Mouse (Mus musculus) left cerebral cortex, postnatal 10 days (tissue): ENCODE measurements around the gene Rab38. TPM values are rescaled to one million over a fixed set of nuclear protein-coding genes. Genes with fewer than 3 reads are reported as not detected.

ENCODE experiments used
- DNase-seq, 2 experiments: peaks; one replicate each; pipeline ENCODE4 v3.0.0; 2021 to 2022; ENCODE audit warnings: low spot score in 2 of 2, mixed read lengths in 1 of 2; ENCODE audit errors: extremely low spot score in 1 of 2
- intact Hi-C: fragments of 180-260 bp; cut with DNase I; formaldehyde crosslinking; loops from one replicate; pipeline ENCODE4 v1.15.1; 2025
- total RNA-seq, 2 experiments: library from RNA; stranded (reverse); gene quantifications; 2 replicates each; pipeline ENCODE4 v1.2.3; 2021

Rab38 gene
- total RNA-seq, 2 experiments from 2014 or later = 0.34 to 0.83 TPM

DNA sequence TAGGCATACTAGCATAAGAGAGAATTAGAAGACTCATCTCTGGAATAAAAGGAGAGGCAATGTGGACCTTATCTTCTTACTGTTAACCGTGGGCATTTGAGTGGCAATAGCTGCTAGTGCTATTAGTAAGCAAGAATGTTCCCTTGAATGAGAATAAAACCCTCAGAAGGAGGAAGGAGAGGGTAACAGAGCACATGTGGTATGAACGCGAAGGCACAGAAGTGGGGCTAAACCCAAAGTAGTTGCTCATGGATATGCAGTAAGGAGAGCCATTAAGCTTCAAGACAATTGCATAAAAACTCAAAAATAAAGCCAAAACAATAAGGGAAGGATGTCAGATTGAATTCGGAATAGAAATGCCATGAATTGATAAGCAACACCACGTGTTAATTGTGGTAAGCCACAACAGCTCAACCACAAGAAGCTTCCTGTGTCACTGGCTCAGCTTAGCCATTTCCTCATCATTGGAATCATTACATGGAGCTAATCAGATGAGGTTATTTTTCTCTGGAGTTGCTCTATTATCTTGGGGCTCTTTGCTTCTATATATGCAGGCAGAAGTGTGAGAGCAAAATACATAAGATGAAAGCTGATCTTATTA, 72.2 kb downstream of the Rab38 start:
- intact Hi-C loops = no loop called here
- no peak for DNase-seq

DNA sequence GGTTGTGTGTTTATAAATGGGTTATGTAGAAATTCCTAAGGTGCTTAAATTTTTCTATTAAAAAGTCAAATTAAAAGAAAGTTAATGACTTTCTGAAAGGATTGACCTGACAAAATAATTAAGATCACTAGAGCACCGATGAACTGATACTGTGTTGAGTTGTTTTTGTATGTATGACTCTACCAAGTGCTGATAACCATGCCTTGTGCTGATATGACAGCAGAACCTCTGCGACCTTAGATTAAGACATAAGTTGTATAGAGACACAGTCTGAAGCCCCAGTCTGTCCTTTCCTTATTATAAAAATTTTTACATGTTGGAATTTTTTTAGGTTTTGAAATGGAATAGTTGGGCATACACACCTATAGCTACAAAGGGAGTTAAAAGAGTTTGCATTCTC, 79.7 kb downstream of the Rab38 start:
- intact Hi-C loops = no loop called here
- no peak for DNase-seq

DNA sequence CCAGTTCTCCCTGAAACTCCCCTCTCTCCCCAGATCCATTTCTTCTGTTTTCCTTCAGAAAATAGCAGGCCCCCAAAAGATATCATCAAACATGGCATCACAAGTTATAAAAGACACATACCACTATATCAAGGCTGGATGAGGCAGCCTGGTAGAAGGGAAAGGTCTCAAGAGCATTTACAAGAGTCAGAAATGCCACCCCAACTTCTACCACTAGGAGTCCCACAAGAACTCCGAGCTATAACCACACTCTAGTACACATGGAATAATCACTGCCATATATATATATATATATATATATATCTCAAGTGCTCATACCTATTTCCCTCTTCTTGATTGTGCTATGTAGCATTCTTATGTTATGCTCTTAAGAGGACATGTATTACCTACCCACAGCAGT, 92.4 kb downstream of the Rab38 start:
- intact Hi-C loops = no loop called here
- no peak for DNase-seq

DNA sequence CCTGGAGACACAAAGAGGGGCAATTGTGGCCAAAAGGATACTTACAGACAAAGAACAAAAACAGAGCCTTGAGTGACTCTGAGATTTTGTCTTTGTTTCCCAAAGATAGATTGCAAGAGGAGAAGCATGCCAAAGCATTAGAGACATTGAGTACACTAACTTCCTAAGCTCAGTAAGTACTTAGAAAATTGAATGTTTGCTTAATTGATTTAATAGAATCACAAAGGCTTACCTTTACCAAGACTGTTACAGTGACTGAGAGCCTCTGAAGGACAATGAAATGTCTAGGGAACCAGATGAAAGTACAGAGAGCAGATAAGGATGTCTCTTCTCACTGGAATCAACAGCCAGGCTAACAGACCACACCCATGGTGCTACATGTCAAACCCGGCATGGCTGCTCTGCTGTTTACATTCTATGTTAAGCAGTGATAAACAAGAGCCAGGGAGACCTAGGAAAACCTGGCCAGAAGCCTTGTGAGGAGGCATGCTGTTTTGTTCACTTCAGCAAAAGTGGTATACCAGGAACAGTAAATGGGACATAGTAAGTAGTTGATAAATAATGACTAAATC, 97.1 kb downstream of the Rab38 start:
- no peak for DNase-seq
- intact Hi-C loops = no loop called here

DNA sequence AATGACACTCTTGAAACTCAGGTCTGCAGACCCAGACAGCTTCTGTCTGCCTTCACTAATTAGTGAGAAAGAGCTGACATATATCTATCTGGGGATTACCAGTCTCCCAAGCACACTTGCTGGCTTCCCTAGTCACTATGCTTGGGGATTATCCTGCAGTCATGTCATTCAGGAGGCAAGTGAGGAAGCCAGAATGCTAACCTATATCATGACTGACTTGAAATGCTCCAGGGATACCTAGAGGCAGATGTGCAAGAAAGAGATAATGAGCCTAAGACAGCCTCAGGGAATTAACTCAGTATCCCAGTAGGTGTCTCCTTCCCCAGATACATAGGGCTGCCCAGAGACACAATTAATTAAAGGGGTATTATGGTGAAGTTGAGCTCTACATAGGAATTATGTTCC, 106.1 kb downstream of the Rab38 start:
- intact Hi-C loops = no loop called here
- DNase-seq = no peak

DNA sequence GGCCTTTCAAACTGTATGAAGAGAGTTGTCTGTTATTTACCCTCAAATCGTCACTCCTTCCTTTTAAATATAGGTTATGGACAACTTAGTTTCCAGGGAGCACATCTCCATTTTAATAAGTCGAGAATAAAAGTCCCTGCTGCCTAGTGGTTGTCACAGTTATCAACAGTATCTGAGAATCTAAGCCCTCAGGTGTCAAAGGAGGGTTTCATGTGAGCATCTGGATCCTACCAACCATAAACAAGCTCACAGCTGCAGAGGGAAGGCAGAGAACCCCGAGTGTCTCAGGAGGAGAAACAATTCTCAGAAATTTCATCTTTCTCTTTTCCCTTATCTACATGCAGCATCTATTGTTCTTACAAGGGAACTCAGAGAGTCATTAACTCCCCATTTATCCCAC, 106.7 kb downstream of the Rab38 start:
- DNase-seq = no peak
- intact Hi-C loops = no loop called here

Other genes with a start within 250 kb of the Rab38 start
- gene Ctsc, start 152.2 kb upstream of the Rab38 start, total RNA-seq = 10 to 100 TPM in 1 of 2 experiments, 1 to 10 TPM in 1; 8.5 to 12.5 TPM